Mouse (Mus musculus): ENCODE measurements at regions not wholly inside any gene's neighbourhood (a gene's known extent, or its start where the extent isn't known, plus 50 kb on each side); places are given as distances from the start of the nearest gene placed in this dataset.

GRCm38 (mm10) chr5:82125921-82126459 is 1106.1 kb downstream of the Adgrl3 start:
- DNase-seq (ENCODE audit: extremely low read depth, low read depth, low spot score), result no peak

GRCm38 (mm10) chr5:82142063-82142462 is 1122.1 kb downstream of the Adgrl3 start:
- DNase-seq (ENCODE audit: extremely low read depth, low read depth, low spot score), result no peak
